Mouse (Mus musculus) MEL-GATA-1-ER (cell line): ENCODE measurements at regions not wholly inside any gene's neighbourhood (a gene's known extent, or its start where the extent isn't known, plus 50 kb on each side); places are given as distances from the start of the nearest gene placed in this dataset.

Experiments
- DNase-seq: peaks from one replicate; pipeline ENCODE4 v3.0.0-alpha.2; 2012; ENCODE audit warnings: low read depth; ENCODE audit errors: extremely low read depth

DNA sequence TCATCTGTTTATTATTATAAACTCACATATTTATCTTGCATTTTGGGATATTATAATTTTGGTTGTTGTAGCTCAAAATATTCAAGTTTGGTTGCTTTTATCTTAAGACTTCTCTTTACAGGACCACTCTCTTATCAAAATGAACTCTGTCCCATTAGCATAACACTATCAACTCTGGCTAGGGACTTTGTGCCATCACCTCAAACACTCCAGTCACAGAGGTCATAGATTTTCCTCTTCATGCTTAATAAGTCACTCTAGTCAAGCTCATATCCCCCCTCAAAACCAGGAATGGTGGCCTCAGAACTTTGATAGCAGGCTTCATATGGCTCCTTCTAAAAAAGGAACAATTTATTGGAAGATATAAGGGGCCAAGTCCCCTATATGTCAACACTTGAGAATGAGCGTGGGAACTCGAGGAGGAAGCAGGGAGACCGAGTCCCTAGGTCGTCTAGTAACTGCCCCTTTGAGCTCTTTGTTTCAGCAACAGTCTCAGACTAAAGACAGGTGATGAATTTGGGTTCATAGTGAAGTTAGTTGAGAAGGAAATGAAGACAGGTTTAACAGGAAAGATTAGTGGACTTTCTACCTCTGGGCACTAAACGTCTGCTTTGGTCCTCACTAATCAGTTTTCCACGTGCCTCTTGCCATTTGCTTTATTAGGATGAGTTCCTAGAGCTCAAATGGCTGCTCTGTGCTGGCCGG is 565.4 kb upstream of the Pkn2 start:
- no peak for DNase-seq

DNA sequence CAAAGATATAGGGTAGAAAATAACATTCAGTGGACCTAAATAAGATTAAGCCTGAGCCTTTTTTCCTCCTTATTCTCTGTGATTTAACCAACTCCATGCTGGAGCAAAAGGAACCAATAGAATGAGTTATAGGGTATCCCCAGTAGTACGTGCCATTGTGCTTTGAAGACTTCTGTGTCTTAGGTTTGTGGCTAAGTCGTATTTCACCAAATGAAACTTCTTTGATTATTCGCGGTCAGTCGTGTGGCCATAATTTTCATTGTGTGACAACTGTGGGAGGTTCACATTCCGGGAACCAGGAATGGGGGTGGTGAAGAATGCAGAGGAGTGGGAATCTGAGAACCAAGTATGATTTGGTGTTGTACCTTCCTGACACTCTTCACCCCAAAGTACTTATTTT is 535.6 kb upstream of the Pkn2 start:
- DNase-seq, result no peak

DNA sequence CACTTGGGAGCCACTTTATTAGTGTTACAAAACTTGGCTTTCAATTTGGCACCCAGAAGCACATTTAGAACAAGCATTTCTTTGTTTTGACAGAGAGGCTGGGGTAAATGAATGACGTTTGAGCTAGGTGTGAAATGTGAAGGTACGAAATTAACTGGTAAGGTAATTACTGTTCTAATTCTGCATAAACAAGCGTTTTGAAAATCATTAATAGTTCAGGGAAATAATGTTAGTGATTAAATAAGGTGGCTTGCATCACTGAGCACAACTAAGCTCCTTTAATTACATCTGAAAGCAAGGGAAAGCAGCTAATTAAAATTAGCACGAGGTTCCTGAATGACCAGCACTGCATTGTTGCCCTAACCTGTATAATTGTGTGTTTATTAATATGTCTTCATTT is 529.9 kb upstream of the Pkn2 start:
- DNase-seq, result no peak

DNA sequence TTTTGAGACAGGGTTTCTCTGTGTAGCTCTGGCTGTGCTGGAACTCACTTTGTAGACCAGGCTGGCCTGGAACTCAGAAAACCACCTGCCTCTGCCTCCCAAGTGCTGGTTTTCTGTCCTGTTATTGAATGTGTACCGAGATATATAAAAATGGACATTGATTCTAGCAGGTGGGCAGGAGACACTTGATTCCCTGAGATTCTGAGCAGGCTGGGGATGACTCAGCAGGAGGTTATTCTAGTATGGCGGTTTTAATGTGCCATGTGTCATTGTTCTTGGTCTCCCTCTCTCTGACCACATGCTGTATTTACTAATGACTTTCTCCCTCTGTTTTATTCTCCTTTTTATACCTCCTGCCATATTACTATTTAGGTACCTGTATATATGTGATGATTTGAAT is 517.2 kb upstream of the Pkn2 start:
- no peak for DNase-seq

DNA sequence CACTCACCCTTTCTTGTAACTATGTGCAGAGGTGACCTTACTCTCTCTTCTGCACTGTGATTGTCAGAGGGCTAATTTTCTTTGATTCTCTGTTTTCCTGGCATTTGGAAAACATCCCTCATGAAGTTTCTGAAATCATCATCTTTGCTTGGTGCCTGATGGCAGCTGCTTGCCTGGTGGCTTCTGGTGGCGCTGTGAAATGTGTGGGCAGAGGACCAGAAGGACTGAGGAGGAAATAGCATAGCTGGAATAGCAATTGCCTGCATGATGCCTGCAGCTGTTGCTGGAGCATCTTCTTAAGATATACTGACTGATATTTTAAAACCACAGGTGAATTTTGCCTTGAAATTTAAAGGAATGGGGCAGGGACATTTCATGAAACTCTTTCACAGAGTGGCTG is 502.6 kb upstream of the Pkn2 start:
- DNase-seq, result no peak

DNA sequence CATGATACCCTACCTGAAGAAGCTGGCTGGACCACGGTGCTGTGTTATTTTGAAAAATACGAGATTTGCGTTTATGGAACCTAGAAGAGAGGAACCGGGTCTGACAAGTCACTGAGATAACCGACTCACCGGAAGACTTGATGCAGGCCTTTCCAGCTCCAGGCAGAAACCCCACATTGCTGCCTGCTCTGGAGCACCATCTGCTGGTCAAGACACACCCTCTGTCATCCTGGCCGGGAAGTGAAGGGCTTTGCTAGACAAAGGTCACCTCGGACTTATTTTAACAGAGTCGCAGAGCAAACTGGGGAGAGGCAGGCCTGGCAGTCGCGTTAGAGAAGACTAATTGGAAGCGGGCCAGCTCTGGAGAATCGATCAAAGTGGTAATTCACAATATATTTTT is 497.4 kb upstream of the Pkn2 start:
- no peak for DNase-seq

DNA sequence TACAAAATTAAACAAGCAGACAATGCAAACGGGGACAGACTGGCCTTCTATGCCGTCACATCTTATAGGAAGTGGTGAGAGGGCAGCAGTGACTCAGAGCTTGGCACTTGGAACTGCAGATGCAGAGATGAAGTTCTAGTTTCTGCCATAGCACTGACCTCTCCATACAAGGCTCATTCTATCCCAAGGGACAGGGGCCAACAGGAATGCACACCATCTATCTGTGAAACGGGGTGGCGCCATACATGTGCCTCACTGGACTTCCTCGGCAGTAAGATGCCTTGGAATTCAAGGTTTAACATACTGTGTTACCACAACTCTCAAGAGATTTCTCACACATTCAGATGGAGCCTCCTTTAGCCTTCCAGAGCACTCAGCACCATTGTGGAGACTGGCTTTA is 495.6 kb upstream of the Pkn2 start:
- DNase-seq, result no peak

DNA sequence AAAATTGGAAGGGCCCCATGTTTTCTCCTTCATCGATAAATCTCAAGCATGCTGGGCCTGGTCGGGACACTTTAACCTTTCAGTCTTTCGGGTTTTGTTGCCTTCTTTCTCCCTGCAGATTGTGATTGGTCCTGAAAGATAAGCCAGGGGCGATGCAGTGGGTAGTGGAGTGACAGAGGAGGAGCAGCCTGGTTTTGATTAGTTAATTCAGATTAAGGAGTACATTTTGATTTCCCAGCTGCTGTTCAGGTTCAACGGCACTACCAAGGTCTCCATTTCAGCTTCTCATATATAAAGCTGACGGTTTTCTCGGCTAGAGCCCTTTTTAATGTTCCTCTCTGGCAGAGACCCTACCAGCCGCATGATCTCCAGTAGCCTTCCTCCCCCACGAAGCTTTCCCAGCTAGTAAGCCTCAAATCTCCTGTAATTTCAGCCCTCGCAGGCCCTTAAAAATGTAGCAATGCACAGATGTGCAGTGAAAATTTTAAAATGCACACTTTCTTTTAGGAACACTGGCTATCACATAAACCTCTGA is 493.8 kb upstream of the Pkn2 start:
- no peak for DNase-seq

DNA sequence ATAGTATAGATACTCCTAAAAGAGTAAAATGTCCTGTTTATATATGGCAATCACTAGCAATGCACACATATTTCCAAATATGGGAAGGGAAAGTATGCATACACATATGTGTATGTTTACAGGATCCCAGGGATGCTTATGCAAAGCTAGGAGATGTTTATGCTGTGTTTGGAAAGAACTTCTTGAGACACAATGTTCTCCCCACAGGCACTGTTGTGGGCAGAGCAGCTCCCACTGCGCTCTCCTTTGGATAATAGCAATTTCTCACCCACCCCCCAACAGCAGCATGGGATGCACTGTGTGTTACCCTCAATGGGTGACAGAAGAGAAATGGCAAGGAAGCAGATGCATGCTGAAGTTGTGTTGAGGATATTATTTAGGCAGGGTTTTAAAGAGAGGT is 491.7 kb upstream of the Pkn2 start:
- no peak for DNase-seq

DNA sequence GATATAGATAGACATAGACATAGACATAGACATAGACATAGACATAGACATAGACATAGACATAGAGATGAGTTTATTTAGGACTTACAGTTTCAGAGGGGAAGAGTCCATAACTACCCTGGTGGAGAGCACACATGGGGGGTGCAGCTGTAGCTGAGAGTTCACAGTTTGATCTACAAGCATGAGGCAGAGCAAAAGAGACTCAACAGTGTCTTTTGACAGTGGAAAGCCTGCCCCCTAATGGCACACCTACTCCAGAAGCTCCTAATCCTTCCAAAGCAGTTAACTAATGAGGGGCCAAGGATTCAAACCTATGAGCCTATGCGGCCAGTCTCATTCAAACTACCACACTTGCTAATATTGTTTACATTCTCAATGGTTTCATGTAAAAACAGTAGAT is 487.2 kb upstream of the Pkn2 start:
- DNase-seq, result no peak

DNA sequence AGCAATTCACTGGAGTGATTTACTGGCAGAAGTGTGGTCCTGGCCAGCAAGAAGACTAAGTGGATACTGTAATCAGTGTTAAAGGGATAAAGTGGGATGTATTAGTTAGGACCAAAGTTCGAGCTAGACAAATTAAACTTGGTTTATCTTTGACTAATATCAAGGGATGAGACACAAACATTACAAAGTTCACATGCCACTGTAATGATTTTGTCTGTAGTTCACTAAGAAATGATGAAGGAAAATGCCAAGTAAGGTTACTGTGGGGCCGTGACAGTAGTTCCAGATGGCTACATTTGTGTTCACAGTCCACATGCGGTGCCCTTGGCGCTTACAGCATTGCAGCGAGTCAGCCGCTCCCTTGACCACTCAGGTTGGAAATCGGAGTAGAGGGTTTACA is 458.2 kb upstream of the Pkn2 start:
- DNase-seq, result no peak

DNA sequence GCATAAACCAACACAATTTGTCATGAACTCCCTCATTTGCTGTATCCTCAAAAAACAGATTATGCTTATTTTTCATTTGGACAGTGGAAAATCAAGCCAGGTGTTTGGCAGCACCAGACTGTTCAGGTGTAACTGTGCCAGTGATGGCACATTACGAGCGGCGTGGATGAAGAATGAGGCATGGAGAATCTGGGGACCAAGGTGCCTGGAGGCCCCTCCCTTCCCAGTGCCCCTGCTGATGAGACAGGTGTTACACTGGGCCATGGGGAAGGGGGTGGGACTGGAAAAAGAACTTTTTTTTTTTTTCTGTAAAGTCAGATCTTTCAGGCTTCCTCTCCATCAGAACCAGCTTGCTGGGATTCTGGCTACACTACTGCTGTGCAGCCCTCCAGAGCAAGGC is 451.5 kb upstream of the Pkn2 start:
- DNase-seq, result no peak

DNA sequence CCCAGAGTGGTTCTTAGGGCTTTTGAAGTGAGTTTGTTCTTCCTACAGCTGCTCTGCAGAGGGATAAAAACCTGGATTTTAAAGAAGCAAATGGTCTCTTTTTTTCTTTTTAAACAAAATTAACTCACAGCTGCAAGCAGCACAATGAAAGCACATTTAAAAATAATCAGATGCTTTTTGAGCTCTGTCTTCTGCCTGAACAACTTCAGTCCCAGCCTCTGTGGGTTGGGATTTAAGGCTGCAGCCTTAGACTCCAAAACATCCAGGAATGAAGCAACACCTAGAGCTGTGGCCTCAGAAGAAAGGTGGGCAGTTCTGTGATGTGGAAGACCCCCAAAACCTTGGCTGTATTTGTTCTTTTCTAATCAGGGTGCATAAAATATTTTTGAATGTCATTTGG is 446.7 kb upstream of the Pkn2 start:
- DNase-seq, result no peak

DNA sequence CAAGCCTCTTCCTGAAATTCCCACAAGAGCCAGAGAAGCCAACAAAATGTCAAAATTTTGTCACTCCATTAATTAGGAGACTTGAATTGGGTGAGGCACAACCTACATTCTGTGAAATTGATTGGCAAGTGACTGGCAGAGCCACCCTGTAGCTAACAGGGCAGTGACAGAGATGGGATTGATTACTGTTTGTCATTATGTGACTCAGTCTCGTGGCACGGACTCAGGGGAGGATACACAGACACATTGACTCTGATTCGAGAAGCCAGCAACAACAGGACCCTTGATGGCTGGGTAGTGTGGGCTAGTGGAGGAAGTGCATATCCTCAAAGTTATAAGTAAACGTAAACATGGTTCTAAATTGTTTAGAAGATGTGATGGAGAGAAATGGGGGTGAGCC is 445.8 kb upstream of the Pkn2 start:
- DNase-seq, result no peak

DNA sequence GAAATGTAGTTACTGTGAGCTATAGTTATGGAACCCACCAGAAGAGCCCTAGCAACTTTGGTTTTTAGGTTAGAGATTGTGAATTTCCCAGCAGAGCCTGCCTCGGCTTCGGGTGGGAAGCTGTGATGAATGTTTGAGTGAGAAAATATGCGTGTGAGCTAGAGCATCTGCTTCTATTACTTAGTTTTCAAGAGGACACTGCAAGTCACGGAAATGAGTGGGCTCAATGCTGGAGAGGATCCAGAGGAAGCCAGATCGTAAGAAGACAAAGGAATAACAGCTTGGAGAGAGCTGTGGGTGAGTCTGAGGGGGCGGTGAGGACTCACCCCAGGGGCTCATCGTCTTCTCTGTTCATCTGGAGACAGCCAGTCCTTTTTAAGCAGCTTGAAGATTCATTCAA is 434.7 kb upstream of the Pkn2 start:
- no peak for DNase-seq

DNA sequence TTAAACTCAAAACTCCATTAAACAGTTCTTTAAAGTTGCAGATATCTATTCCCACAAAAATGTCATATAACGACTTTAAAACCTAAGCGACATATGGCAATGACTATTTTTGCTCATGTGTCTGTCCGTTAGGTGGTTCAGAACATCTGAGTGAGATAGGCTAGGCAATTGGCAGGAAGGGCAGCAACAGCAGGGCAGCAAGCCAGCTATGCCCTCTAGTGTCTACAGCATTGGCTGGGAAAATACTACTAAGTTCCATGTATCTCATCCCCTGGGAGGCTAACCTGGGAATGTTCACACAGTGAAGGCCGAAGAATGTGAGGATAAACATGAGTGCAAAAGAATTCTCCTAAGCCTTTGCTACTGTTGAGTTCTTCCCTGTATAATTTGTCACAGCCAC is 410.0 kb upstream of the Pkn2 start:
- no peak for DNase-seq

DNA sequence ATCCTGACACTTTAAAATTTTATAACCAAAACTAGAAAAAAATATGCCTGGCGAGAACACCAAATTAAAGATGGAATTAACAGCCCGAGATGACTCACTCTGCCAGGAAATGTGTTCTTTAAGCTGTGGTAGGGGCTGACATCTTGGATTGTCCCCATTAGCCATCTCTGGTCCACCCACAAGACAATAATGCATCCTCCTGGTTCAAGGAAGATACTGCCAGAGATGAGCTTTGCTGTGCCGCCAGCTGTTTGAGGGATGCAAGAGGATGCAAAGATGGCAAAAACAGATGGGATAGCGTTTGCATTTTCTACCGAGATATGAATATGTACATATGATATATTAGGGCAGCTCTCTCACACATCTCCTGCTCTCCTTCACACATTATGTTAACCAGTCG is 382.3 kb upstream of the Pkn2 start:
- no peak for DNase-seq

DNA sequence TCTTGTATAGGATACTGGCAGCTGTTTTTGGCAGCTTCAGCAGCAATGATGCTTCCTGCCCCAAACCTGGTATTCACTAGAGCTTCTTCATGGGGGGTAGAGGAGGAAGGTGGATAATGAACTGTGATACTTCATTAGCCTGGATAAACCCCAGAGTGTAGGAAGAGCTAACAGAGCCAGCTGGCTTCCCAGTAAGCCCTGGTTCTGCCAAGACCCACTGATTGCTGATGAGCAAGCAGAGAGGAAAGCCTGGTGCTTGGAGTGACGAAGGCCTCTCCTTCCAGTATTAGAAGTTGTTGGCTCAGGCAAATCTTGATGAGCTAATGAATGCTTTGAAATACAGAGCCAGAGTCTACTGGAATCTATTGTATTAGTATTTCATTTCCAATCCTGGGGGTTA is 370.8 kb upstream of the Pkn2 start:
- no peak for DNase-seq

DNA sequence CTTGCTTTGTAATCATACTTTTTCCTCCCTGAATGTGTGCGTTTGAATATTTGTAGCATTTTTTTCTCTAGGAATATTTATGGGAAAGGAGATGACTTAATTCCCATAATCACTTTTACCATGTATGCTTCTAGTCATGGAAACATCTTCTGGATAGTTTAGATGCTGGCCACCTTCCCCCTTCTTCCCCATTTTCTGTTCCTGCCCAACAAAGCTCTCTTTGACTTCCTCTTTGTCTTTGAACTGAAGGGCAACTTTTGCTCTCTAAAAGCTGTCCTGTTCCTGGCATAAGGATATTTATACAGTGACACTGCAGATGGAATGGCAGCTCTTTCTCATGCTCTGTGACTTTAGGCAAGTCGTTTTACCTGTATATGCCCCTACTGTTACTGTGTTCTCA is 370.2 kb upstream of the Pkn2 start:
- DNase-seq, result no peak

DNA sequence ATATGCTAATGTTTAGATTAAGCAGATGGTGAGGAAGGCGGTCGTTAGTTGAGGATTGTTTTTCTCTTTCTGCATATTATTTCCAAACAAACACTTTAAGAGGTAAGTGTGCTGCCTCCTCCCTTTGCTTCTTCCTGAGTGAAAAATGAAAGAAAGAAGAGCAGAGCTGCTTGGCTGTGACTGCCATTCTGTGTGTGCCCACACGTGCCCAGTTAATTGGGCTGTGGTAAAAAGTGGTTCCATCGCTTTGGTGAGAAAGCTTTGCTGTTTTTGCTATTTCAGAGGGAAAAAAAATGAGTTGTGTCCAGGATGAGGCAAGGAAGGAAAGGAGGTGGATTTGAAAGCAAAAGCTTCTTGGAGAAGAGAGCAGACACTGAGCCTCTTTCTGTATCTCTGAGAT is 360.9 kb upstream of the Pkn2 start:
- no peak for DNase-seq

DNA sequence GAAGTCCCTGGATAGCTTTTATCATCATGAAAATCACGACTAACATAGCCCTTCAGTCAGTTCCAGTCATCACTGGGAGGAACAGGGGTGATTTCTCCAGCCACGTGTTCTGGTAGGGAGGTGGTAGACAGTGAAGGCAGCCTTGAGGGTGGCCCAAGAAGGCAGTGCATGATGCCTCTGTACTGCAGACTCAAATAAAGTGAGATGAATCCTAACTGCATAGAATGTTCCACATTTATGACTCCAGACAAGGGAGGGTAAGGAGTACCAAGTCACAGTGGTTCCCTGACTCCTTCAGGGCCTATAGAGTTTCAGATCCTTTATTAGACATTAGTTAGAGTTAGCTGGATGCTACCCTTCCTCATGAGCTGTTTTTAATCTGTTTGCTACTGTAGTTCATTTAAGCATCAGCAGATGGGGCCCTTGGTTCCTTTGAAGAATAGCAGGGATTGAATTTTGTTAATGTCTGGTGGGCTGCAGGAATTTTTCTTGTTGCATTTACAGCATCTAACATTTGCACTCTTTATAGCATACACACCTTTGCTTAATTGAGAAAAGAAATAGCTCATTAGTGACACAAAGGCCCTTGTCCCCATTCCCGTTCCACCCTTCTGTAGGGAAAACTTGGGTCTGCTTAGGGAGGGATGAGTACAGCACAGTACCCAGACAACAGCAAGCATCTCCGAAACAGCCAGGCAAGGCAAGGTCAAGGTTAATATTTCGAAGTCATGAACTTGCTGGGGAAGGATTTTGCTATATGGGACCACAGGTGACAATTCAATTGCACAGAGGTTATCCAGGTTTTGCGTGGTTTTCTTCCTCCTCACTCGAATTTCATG is 359.0 kb upstream of the Pkn2 start:
- no peak for DNase-seq

DNA sequence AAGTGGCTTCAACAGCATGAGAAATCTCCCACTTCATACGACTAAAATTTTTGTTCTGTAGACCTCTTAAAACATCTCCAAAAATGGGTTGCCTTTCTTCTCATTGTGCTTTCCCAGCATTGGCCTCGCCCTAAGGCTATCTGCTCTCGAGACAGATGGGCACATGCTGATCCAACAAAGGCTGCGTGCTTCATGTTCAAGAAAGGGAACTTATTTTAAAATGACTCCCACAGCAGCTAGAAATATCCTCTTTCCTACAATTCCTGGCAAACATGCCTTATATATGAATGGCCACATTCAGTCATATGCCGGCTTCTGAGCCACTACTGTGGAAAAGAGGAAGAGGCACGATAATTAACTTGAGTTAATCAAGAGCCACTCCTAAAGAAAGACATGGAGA is 356.7 kb upstream of the Pkn2 start:
- DNase-seq, result no peak
